Mouse (Mus musculus) urinary bladder, adult 2 months (tissue): ENCODE results near the gene Eps8l1. TPM values are rescaled to one million over a fixed set of nuclear protein-coding genes. Genes with fewer than 3 reads are reported as not detected.
A peak's percentile ranks its signal among the peaks of the same experiment; 100 is the strongest.

Source experiments
- DNase-seq: peaks from one replicate; pipeline ENCODE4 v3.0.0; 2022; ENCODE audit warnings: low spot score
- polyA plus RNA-seq: library from polyadenylated mRNA; depleted of rRNA; stranded (reverse); fragments of >200 nt; gene quantifications from 2 replicates; pipeline ENCODE4 v1.2.3, GENCODE M21; 2012

Eps8l1 gene
- polyA plus RNA-seq, 1 experiment, result 19.2 TPM

DNA sequence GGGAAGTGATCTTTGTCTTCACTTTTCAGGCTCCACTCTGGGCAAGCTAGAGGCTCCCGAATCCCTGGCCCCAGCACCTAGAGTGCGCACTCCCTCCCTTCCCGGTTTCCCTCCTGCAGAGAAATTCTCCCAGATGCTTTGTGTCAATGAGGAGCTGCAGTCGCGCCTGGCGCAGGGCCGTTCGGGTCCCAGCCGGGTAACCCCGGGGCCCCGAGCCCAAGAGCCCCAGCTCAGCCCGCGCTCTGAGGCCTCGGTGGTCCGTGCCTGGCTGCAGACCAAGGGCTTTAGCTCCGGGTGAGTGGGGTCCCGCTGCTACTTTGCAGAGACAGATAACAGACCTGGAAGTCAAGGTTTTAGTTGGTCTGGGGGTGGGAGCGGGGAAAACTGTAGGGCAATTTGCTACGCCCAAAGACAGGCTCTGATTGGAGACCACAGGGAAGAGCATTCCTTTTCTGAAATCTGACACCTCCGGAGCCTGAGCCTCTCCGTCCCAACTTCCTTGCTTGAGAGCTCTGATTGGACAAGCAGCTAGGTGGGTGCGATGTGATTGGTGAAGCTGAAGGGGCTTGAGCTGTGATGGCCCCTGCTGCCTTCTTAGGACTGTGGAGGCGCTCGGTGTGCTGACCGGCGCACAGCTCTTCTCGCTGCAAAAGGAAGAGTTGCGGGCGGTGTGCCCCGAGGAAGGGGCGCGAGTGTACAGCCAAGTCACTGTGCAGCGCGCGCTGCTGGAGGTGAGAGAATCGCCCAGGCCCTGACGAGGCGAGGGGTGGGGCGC lies 17.7 kb downstream of the Eps8l1 start:
- peak; percentile 53 for DNase-seq

DNA sequence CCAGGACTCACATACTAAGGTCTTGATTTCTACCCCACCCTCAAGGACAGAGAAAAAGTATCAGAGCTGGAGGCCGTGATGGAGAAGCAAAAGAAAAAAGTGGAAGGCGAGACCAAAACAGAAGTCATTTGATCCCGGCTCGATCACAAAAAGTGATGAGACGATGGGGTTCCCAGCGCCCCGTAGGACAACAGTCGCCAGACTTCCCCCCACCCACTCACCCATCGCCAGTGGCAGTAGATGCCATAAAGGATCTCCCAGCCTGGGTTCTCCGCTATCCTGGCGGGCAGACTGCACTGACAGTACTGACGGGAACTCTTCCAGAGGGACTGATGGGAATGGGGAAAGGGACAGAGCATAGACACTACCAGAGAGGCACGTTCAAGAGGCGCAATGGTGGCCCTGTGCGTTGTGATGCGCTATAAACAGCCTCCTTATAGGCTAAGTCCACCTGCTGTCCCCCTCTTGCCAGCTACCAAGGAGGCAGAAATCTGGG lies 18.4 kb downstream of the Eps8l1 start:
- no peak for DNase-seq

DNA sequence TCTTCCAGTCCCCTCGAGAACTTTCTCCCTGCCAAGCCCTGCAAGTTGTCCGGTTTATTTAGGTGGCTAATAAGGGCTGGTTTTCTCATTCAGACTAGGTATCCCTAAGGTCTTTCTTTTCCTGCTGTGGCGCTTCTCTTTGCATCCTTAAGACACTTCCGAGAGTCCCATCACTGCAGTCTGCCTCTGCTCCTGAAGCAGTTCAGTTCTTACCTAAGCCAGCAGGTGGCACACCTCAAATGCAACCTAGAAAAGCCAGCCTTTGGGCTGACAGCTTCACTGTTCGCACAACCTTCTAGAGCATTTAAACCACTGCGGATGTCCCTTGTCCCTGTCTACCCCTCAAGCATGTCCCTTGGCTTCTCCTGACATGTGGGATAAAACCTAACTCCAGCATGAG lies 19.2 kb downstream of the Eps8l1 start:
- DNase-seq, result no peak

DNA sequence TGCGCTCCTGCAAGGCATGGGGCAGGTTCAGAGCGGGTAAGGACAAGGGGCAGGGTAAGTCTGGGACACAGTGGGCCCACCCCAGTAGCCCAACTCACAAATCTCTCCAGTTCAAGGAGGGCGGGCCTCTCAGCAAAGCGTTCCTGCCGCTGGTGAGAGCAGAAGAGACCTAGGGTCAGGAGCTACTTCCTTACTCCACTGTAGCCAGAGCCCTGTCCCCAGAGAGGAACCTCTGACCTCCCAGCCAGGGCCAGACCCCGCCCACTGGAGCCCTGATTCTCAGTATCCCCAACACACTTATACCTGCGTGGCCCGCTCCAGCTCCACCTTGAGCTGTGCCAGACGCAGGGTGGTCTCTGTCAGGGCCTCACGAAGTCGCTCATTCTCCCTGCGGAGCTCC lies 21.8 kb downstream of the Eps8l1 start:
- DNase-seq, result no peak

DNA sequence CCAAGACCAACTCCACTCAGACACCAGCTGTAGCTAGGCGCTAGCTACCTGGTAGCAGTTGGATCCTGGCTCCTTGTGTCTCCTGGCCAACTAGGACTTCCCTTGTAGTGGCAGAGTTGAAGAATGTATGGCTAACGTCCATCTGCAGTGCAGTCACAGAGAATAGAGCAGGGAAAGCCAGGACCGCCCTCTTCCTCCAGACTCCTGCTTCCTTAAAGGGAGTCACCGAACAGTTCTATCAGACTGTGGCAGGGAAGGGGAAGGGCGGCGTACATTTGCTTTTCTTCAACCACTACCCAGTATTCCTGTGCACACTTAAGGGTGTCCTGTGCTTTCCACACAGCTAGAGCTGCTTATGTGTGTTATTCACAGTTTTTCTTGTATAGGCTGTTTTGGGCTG lies 30.8 kb downstream of the Eps8l1 start:
- no peak for DNase-seq

DNA sequence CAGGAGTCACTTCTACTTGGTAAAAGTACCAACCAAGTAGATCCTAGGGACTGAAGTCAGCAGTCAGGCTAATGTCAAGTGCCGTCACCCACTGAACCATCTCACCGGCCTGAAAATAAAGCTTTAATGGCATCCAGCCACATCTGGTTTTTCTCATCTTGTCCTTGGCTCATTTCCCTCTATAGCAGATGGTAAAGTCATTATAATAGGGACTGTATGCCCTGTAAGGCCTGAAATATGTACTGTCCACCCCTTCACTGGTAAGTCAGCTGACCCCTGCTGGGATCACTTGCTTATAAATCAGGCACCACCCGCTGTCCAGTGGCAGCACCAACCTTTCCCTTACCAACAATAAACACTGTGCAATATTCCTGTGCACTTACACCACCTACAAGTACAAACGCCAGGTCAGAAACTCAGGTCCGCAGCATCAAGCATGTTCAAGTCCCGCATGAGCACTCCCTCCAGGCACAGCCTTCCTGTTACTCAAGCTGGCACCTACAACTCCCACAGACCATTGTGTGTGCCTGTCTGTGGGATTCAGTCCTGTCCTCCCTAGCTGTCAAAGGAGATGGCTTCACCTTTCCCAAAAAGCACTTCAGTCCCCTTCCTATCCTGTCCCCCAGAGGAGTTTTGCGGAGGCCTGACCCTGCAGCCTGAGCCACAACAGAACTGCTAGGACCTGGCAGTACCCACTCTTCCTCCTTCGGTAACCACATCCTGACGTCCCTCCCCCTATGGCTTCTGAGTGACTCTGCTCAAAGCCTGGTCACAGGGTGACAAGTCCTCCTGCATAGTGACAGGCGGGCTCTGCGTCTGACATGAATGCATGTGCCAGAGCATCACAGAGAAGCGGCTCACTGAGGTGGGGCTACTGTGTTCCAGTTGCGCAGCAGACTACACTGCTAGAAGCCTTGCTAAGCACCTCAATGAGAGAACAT lies 32.1 kb downstream of the Eps8l1 start:
- DNase-seq, result no peak

DNA sequence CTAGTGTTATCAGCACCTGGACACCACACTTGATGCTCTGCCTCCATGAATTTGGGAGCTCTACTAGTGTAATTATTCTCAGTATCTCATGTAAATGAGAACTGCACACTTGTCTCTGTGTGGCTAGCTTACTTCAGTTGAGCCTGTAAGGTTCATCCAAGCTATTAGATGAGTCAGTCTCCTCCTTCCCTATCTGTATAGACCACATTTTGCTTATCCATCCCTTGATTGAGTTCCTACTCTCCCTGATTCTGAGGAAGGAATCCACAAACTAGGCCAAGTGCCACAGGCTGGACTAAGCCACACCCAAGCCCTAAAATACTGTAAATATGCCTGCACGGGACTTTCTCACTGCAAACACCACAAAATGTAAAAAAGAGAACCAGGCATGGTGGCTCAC lies 33.5 kb downstream of the Eps8l1 start:
- no peak for DNase-seq

DNA sequence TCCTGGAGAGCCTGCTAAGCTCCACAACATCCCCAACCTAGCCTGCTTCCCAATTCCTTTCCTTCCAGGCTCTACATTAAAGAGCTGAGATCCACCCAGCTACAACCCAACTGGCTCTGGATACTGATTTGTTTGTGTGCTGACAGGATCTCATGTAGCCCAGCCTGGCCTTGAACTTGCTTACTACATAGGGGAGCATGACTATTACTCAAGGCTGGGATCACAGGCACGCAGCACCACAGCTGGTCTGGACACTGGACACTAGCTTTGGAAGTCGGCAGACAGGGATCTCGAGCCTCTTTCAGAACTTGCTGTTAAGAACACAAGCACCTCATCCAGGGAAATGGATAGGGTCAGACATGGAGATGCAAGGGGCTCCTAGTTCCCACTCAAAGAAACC lies 36.0 kb downstream of the Eps8l1 start:
- DNase-seq, result no peak

DNA sequence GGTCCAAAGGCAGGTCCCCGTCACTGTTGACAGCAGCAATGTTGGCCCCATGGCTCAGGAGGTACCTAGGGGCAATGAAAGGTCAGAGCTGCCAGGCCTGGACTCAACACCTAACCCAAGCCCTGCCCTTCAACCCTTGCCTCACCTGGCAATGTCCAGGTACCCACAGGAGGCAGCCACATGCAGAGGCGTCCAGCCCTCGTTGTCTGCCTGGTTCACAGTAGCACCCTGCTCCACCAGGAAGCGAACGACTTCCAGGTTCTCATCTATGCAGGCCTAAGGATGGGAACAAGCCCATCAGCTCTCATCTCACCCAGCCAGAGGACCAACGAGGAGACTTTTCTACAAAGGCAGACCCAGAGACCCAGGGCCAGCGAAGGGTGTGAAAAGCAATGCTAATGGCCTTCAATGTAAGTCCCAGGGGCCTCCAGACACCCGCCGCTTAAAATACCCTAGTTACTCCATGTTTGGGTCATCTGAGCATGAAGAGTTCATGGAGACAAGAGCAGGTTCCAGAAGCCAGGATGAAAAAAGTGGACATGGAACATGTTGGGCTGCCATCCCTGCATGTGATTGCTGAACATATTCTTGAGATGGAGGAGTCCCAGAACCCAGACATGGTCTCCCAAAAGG lies 36.9 kb downstream of the Eps8l1 start:
- no peak for DNase-seq

DNA sequence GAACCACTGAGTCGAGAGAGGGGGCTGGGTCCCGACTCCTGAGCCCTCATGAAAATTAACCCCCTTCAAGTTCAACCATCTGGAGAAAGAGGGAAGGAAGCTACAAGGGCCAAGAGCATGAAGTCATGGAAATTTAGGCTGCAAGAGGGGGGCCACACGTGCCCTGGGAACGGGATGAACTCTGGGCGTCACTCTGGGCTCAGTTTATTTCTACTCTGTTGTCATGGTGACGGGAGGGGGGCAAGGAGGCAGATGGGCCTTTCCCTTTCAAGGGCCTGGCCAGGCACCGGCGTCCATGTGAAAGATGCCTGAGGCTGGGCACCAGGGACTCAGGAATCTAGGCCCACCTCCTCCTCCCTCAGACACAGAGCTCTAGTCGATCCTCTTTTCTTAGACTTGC lies 37.8 kb downstream of the Eps8l1 start:
- DNase-seq, result no peak

DNA sequence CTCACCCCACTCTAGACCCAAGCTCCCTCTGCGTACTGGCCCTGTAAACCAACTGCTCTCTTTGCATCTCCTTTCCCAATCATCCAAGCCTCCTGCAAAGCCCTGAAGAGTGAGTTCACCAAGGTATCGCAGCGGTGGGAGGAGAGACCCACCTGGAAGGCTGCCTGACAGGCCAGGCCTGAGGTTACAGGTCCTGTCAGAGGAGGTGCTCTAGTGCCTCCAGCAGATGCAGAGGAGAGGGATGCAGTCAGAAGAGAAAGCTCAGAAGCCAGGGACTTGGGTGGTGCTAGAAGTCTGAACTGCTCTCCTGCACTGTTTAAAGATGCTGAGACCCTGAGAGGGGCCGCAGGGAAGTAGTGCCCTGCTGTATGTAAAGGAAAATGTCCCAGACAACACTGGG lies 38.6 kb downstream of the Eps8l1 start:
- DNase-seq, result no peak

DNA sequence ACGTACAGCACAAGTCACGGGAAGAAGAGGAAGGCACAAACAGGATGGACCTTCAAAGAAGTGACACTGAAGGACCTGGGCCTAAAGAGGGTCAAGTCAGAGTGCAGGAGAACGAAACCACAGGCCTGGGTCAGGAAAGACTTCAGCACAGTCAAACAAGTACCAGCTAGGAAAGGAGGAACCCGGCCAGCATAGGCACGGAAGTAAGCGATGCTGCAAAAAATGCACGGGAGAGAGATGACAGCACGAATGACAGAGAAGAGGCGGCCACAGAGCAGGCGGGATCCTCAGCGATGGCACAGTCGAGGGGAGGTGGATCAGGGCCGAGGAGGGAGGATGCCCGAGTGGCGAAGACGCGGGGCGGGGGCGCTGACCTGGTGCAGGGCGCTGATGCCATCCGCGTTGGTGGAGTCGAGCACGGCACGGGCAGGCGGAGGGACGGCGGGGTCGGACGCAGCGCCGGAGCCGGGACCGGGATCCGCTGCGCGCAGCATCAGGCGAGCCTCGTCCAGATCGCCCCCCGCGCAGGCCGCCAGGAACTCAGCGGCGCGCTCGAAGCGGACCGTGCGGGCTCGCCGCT lies 40.5 kb downstream of the Eps8l1 start:
- peak; percentile 52 for DNase-seq

DNA sequence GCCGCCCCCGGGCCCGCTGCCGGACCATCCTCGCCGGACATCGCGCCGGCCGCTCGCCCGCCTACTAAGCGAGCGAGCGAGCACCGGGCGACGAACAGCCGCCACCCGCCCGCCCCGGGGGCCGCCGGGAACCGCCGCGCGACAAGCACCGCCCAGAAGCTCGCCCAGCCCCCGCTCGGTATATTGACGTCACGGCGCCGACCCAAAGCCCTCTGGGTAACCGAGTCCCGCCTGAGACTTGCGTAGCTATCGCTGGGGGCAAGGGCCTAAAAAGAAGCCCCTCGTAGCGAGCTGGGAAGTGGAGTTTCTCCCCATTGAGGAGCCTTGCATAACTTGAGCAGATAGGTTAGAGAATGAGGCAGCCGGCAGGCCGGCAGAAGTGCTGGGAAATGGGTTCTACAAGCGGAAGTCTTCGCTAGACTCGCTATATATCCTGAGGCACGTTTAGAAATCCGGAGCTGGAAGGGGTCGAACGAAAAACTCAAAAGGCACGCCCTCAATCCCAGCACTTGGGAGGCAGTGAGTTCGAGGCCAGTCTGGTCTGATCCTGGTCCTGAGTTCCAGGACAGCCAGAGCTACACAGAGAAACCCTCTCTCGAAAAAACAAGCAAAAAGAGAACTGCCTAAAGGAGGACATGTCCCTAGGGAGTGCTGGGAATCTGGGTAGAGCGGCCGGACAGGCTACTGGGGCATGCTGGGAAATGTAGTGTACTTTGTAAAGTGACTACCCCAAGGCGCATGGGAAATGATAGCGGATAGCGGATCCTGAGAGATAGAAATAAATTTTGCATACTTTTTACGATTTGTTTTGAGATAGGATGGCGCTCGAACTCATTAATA lies 41.3 kb downstream of the Eps8l1 start, which contains the start of gene Ppp1r12c:
Gene Ppp1r12c, minus strand, starts transcription at position 123 of the 840 bp plus-strand sequence.
- DNase-seq, result peak; percentile 95

DNA sequence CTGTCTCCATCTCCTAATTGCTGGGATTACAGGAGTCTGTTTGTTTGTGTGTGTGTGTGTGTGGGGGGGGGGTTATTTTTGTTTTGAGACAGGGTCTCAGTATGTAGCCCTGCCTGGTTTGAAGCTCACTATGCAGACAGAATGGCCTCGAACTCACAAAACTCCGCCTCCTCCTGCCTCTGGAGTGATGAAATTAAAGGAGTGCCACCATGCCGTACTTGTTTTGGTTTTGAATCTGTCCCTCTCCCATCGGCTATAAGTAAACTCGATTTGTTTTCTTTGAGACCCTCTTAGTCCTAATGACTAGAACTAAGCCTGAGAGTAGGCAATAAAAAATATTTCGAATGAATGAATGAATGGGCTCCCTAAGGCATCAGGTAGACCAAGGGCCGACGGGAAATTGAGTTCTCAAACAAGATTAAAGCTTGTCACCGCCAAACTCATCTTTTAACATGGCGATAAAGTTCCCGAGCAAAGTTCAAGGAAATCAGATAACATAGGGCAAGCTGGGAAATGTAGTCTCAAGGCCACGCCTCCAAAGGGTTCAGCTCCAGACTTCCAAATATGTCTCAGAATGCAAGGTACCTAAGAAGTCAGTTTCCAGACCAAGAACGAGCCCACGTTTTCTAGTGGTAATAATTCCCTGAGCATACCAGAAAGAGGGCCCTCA lies 42.1 kb downstream of the Eps8l1 start:
- no peak for DNase-seq

DNA sequence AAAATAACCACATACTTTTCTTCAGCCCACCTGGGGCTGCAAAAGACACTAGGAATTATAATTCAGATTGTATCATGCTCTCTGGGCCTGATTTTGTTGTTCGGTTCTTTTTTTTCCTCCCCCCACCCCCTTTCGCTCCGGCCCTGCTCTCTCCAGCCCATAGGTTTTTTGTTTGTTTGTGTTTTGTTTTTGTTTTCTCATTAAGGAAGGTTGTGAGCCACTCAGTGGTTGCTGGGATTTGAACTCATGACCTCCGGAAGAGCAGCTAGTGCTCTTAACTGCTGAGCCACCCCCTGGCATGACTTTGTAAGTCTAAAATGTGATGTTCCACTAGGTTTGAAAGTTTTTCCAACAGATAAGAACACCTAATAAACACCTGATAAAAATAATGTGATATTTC lies 42.6 kb downstream of the Eps8l1 start:
- DNase-seq, result no peak

DNA sequence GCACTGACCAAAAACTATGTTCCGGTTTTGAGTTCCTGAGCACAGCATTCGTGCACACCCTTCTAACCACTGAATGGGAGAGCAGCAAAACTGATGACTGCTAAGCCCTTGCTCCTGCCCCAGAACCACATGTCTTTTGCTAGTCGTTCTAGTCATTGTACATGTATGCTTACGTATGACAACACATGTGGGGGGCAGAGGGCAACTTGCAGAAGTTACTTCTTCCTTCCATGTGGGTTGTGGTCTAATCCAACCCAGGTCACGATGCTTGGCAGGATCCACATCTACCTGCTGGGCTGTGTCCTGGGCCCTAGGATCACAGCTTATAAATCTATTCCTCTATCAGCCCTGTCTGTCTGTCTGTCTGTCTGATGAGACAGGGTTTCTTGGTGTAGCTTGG lies 43.4 kb downstream of the Eps8l1 start:
- no peak for DNase-seq

DNA sequence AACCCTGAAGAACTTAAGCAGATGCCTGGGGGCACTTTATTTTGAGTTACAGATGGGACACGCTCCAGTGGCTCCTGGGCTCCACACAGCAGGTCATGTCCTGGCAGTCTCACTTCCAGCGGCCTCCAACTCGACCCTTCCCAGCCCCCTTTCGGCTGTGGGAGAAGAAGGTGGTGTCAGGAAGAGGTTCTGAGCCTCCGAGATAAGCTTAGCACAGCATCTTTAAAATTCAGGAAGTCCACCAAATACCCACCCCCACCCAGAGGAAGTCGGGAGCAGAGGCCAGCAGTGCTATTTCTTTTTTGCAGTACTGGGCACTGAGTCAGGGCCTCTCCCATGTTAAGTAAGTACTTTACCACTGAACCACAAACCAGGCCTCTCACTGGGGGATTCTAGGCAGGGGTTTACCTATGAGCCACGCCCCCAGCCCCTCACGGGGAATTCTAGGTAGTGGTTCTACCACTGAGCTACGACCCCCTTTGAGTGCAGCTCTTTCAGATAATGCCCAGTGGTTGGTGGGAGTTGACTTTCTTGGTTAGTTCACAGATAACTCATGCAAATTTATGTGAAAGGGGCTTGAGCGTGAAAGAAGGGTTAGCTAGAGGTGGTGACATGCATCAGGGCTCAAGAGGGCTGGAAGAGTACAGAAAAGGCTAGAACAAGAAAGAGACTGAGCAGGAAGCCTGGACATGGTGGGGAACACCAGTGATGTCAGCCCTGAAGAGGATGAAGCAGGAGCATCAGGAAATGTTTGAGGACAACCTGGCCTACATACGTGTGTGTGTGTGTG lies 44.4 kb downstream of the Eps8l1 start:
- no peak for DNase-seq

DNA sequence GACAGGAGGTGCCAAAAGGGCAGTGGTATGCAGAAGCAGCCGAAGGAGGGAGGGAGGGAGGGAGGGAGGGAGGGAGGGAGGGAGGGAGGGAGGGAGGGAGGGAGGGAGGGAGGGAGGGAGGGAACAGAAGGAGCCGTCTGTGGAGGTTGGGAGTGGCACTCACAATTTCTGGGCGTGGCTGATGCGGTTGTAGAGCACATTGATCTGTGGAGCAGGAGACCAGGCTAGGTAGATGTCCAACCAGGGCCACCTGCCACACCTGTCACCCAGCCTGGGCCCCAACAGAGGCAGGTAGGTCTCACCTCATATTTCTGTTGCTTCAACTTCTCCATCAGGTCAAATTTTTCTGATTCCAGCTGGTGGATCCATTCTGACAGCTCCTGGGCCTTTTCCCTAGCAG lies 46.7 kb downstream of the Eps8l1 start:
- no peak for DNase-seq

DNA sequence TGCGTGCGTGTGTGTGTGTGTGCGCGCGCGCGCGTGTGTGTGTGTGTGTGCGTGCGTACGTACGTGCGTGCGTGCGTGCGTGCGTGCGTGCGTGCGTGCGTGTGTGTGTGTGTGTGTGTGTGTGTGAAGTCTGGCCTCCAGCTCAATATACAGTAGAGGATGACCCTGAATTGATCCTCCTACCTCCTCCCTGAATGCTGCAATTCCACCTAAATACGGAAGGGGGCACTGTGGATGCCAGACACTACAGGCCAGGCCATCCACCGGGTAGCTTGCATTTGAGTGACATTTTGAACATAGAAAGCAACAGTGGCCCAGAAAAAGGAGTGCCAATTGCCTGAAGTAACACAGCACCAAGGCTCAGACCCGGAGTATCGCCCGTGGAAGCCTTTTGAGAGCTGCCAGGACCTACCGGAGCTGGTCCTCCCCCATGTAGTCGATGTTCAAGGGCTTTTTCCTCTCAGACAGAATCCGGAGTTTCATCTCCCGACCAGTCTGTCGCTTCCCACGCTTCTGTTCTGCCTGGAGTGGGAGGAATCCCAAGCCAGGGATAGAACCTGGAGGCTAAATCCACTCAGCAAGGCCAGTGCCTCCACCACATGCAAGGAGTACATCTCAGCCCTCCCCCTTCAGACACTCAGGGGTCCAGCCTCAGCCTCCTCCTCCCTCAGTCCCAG lies 47.7 kb downstream of the Eps8l1 start:
- DNase-seq, result no peak
